Mouse (Mus musculus): ENCODE measurements around the gene Fam241a. TPM values are rescaled to one million over a fixed set of nuclear protein-coding genes. Genes with fewer than 3 reads are reported as not detected.

Fam241a gene
- polyA plus RNA-seq, 1 experiment from 2014 or later = 6.7 TPM

GRCm38 (mm10) chr3:127835594-127835993 is 60.5 kb downstream of the Fam241a start:
- no peaks in the 10 kb centered on the region; the same call in 1 of the 2 replicates for H3K36me3 ChIP-seq (ENCODE audit: control insufficient read depth, insufficient read depth, low read length)
- no peak overlapping the region for H3K9ac ChIP-seq (ENCODE audit: low read depth, low read length)
- no peak for ATAC-seq (ENCODE audit: low FRiP score, low TSS enrichment)
- H3K27me3 ChIP-seq (ENCODE audit: control insufficient read depth, insufficient read depth, low read length) = no peaks in the 10 kb centered on the region
- H3K27ac ChIP-seq (ENCODE audit: low read depth, low read length) = no peak overlapping the region
- no peak overlapping the region for H3K4me2 ChIP-seq (replicated peaks; ENCODE audit: low read depth, low read length)
- peak overlapping the region; percentile 83; the same call in 1 of the 2 replicates for H3K4me3 ChIP-seq (ENCODE audit: low read length)
- H3K9me3 ChIP-seq (ENCODE audit: control insufficient read depth, low read length) = no peaks in the 10 kb centered on the region
- WGBS = 88% methylated on average over 6 of the region's 6 CpGs
- H3K4me1 ChIP-seq (ENCODE audit: control insufficient read depth, insufficient read depth, low read length) = peaks cover 6% of the 10 kb centered on the region; the same call in 1 of the 2 replicates

GRCm38 (mm10) chr3:127834040-127834439 is 62.1 kb downstream of the Fam241a start:
- peaks cover 6% of the 10 kb centered on the region; the same call in 1 of the 2 replicates for H3K4me1 ChIP-seq (ENCODE audit: control insufficient read depth, insufficient read depth, low read length)
- no peak overlapping the region for H3K4me3 ChIP-seq (ENCODE audit: low read length)
- H3K27me3 ChIP-seq (ENCODE audit: control insufficient read depth, insufficient read depth, low read length) = no peaks in the 10 kb centered on the region
- no peaks in the 10 kb centered on the region; the same call in 1 of the 2 replicates for H3K36me3 ChIP-seq (ENCODE audit: control insufficient read depth, insufficient read depth, low read length)
- H3K9me3 ChIP-seq (ENCODE audit: control insufficient read depth, low read length) = no peaks in the 10 kb centered on the region
- no peak for ATAC-seq (ENCODE audit: low FRiP score, low TSS enrichment)
- WGBS = 80% methylated on average over 4 of the region's 4 CpGs
- no peak overlapping the region for H3K27ac ChIP-seq (ENCODE audit: low read depth, low read length)
- no peak overlapping the region for H3K4me2 ChIP-seq (replicated peaks; ENCODE audit: low read depth, low read length)
- H3K9ac ChIP-seq (ENCODE audit: low read depth, low read length) = no peak overlapping the region

- H3K9ac ChIP-seq (ENCODE audit: low read depth, low read length) = no peak overlapping the region
- no peak overlapping the region for H3K4me3 ChIP-seq (ENCODE audit: low read length)
- H3K4me1 ChIP-seq (ENCODE audit: control insufficient read depth, insufficient read depth, low read length) = peaks cover 17% of the 10 kb centered on the region
- H3K27ac ChIP-seq (ENCODE audit: low read depth, low read length) = no peak overlapping the region
- H3K36me3 ChIP-seq (ENCODE audit: control insufficient read depth, insufficient read depth, low read length) = no peaks in the 10 kb centered on the region; the same call in 1 of the 2 replicates
- no peak overlapping the region for H3K4me2 ChIP-seq (replicated peaks; ENCODE audit: low read depth, low read length)
- no peak for ATAC-seq (ENCODE audit: low FRiP score, low TSS enrichment)
- no peaks in the 10 kb centered on the region for H3K9me3 ChIP-seq (ENCODE audit: control insufficient read depth, low read length)
- no peaks in the 10 kb centered on the region for H3K27me3 ChIP-seq (ENCODE audit: control insufficient read depth, insufficient read depth, low read length)
- WGBS = 55% methylated on average over 6 of the region's 6 CpGs
These were observed 65.0 kb downstream of the Fam241a start for GRCm38 (mm10) chr3:127831079-127831478.

GRCm38 (mm10) chr3:127830183-127830582 is 65.9 kb downstream of the Fam241a start:
- ATAC-seq (ENCODE audit: low FRiP score, low TSS enrichment) = no peak
- H3K4me2 ChIP-seq (replicated peaks; ENCODE audit: low read depth, low read length) = no peak overlapping the region
- no peak overlapping the region for H3K9ac ChIP-seq (ENCODE audit: low read depth, low read length)
- no peak overlapping the region for H3K4me3 ChIP-seq (ENCODE audit: low read length)
- WGBS = 68% methylated on average over 10 of the region's 10 CpGs
- no peaks in the 10 kb centered on the region; the same call in 1 of the 2 replicates for H3K36me3 ChIP-seq (ENCODE audit: control insufficient read depth, insufficient read depth, low read length)
- H3K27ac ChIP-seq (ENCODE audit: low read depth, low read length) = no peak overlapping the region
- peaks cover 12% of the 10 kb centered on the region for H3K4me1 ChIP-seq (ENCODE audit: control insufficient read depth, insufficient read depth, low read length)
- H3K27me3 ChIP-seq (ENCODE audit: control insufficient read depth, insufficient read depth, low read length) = no peaks in the 10 kb centered on the region
- H3K9me3 ChIP-seq (ENCODE audit: control insufficient read depth, low read length) = no peaks in the 10 kb centered on the region

GRCm38 (mm10) chr3:127827123-127827522 is 69.0 kb downstream of the Fam241a start:
- no peaks in the 10 kb centered on the region for H3K27me3 ChIP-seq (ENCODE audit: control insufficient read depth, insufficient read depth, low read length)
- H3K4me2 ChIP-seq (replicated peaks; ENCODE audit: low read depth, low read length) = no peak overlapping the region
- peak; percentile 81 for ATAC-seq (ENCODE audit: low FRiP score, low TSS enrichment)
- H3K4me3 ChIP-seq (ENCODE audit: low read length) = no peak overlapping the region
- H3K9me3 ChIP-seq (ENCODE audit: control insufficient read depth, low read length) = no peaks in the 10 kb centered on the region
- no peak overlapping the region for H3K9ac ChIP-seq (ENCODE audit: low read depth, low read length)
- H3K36me3 ChIP-seq (ENCODE audit: control insufficient read depth, insufficient read depth, low read length) = peaks cover 3% of the 10 kb centered on the region; the same call in 1 of the 2 replicates
- H3K27ac ChIP-seq (ENCODE audit: low read depth, low read length) = peak overlapping the region; percentile 77
- 17% methylated on average over 7 of the region's 7 CpGs for WGBS
- H3K4me1 ChIP-seq (ENCODE audit: control insufficient read depth, insufficient read depth, low read length) = peaks cover 12% of the 10 kb centered on the region

GRCm38 (mm10) chr3:127826503-127826902 is 69.6 kb downstream of the Fam241a start:
- H3K27me3 ChIP-seq (ENCODE audit: control insufficient read depth, insufficient read depth, low read length) = no peaks in the 10 kb centered on the region
- no peak overlapping the region for H3K4me3 ChIP-seq (ENCODE audit: low read length)
- peak overlapping the region; percentile 77 for H3K27ac ChIP-seq (ENCODE audit: low read depth, low read length)
- H3K9me3 ChIP-seq (ENCODE audit: control insufficient read depth, low read length) = no peaks in the 10 kb centered on the region
- H3K4me1 ChIP-seq (ENCODE audit: control insufficient read depth, insufficient read depth, low read length) = peaks cover 12% of the 10 kb centered on the region
- WGBS = 60% methylated on average over 7 of the region's 7 CpGs
- H3K4me2 ChIP-seq (replicated peaks; ENCODE audit: low read depth, low read length) = no peak overlapping the region
- no peak overlapping the region for H3K9ac ChIP-seq (ENCODE audit: low read depth, low read length)
- peak; percentile 44; the same call in 1 of the 2 replicates for ATAC-seq (ENCODE audit: low FRiP score, low TSS enrichment)
- H3K36me3 ChIP-seq (ENCODE audit: control insufficient read depth, insufficient read depth, low read length) = peaks cover 7% of the 10 kb centered on the region; the same call in 1 of the 2 replicates

- Histone ChIP-seq H3K9me3 (ENCODE audit: control insufficient read depth, low read length) (no peaks in the 10 kb centered on the region), H3K36me3 (ENCODE audit: control insufficient read depth, insufficient read depth, low read length) (peaks cover 17% of the 10 kb centered on the region), H3K9ac (ENCODE audit: low read depth, low read length) (no peak overlapping the region), H3K27ac (ENCODE audit: low read depth, low read length) (no peak overlapping the region), H3K27me3 (ENCODE audit: control insufficient read depth, insufficient read depth, low read length) (no peaks in the 10 kb centered on the region), H3K4me2 (replicated peaks; ENCODE audit: low read depth, low read length) (no peak overlapping the region), H3K4me1 (ENCODE audit: control insufficient read depth, insufficient read depth, low read length) (peaks cover 12% of the 10 kb centered on the region), H3K4me3 (ENCODE audit: low read length) (no peak overlapping the region)
- WGBS = 79% methylated on average over 17 of the region's 17 CpGs
- no peak for ATAC-seq (ENCODE audit: low FRiP score, low TSS enrichment)
These were observed 71.9 kb downstream of the Fam241a start for GRCm38 (mm10) chr3:127823886-127824863.

- ATAC-seq (ENCODE audit: low FRiP score, low TSS enrichment) = no peak
- Histone ChIP-seq H3K9ac (ENCODE audit: low read depth, low read length) (no peak overlapping the region), H3K4me3 (ENCODE audit: low read length) (no peak overlapping the region), H3K9me3 (ENCODE audit: control insufficient read depth, low read length) (no peaks in the 10 kb centered on the region), H3K36me3 (ENCODE audit: control insufficient read depth, insufficient read depth, low read length) (peaks cover 22% of the 10 kb centered on the region), H3K4me2 (replicated peaks; ENCODE audit: low read depth, low read length) (no peak overlapping the region), H3K27me3 (ENCODE audit: control insufficient read depth, insufficient read depth, low read length) (no peaks in the 10 kb centered on the region), H3K27ac (ENCODE audit: low read depth, low read length) (no peak overlapping the region), H3K4me1 (ENCODE audit: control insufficient read depth, insufficient read depth, low read length) (peaks cover under 1% of the 10 kb centered on the region; the same call in 1 of the 2 replicates)
- 93% methylated on average over 5 of the region's 5 CpGs for WGBS
These were observed 74.9 kb downstream of the Fam241a start for GRCm38 (mm10) chr3:127821209-127821608.

- Histone ChIP-seq H3K27ac (ENCODE audit: low read depth, low read length) (no peak overlapping the region), H3K4me1 (ENCODE audit: control insufficient read depth, insufficient read depth, low read length) (no peaks in the 10 kb centered on the region), H3K27me3 (ENCODE audit: control insufficient read depth, insufficient read depth, low read length) (no peaks in the 10 kb centered on the region), H3K9me3 (ENCODE audit: control insufficient read depth, low read length) (no peaks in the 10 kb centered on the region), H3K4me2 (replicated peaks; ENCODE audit: low read depth, low read length) (no peak overlapping the region), H3K36me3 (ENCODE audit: control insufficient read depth, insufficient read depth, low read length) (peaks cover 22% of the 10 kb centered on the region), H3K9ac (ENCODE audit: low read depth, low read length) (no peak overlapping the region), H3K4me3 (ENCODE audit: low read length) (no peak overlapping the region)
- ATAC-seq (ENCODE audit: low FRiP score, low TSS enrichment) = no peak
- WGBS = 84% methylated on average over 1 of the region's 1 CpGs
These were observed 75.7 kb downstream of the Fam241a start for GRCm38 (mm10) chr3:127820400-127820799.
